Mouse (Mus musculus) bone marrow, adult 2 months (tissue): ENCODE data around the gene Zfp277.

Source experiments
- CTCF ChIP-seq: fragments of 200-500 bp; IDR thresholded peaks from 2 replicates; pipeline ENCODE4 v1.5.1; 2011; ENCODE audit warnings: low read length, control low read depth; ENCODE audit not compliant: control insufficient read depth, insufficient read depth
- POLR2A ChIP-seq: fragments of 200-500 bp; IDR thresholded peaks from 2 replicates; pipeline ENCODE4 v1.6.1; 2011; ENCODE audit warnings: low read depth, mild to moderate bottlenecking, control low read depth, low read length, borderline replicate concordance; ENCODE audit not compliant: control insufficient read depth

DNA sequence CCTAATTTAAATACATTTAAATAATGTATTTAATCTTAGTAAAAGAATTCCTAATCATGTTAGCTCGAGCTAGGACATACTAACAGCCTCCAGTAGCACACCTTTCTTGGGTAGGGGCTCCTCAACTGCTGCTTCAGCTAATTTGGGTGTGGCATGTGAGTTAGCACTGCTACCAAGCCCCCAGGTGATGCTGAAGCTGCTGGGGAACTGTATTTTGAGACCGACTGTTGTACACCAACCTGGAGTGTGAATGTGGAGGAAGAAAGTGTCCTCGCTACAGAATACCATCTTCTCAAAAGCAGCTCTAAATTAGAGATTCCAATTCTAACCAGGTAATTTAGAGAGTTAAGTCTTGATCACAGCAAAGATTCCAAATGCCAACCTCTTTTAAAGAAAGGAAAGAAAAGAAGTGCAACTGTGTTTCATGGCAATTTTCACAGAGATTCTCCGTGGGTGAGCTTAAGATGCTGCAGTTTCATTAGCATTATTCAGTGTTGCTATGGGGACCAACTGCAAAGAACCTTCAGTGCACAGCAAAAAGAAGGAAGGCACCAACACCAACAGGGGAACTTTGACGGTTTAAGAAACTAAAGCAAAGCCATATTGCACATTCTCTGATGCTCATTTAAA, 30.9 kb downstream of the Zfp277 start:
- no peak for TF ChIP-seq CTCF
- TF ChIP-seq POLR2A: no peak
